Mouse (Mus musculus) forebrain, embryonic 12.5 days (tissue): ENCODE results near the gene H1fx. TPM values are rescaled to one million over a fixed set of nuclear protein-coding genes. Genes with fewer than 3 reads are reported as not detected.
"Not testable (repeated sequence)": the region's sequence is repeated elsewhere in the genome, so short reads cannot be mapped to it uniquely, and the experiment has no call there.

ENCODE experiments used
- ATAC-seq: fragments of 200-750 bp; cut with Nextera tagmentation; 2 replicates; pipeline ENCODE4 v1.8.0; 2017; ENCODE audit warnings: moderate TSS enrichment; ENCODE audit not compliant: low FRiP score
- H3K27ac ChIP-seq: fragments of 300-500 bp; sonication (generic); 2 replicates; pipeline ENCODE4 v1.5.1; 2016; ENCODE audit warnings: mild to moderate bottlenecking
- H3K27me3 ChIP-seq: fragments of 300-500 bp; sonication (generic); 2 replicates; pipeline ENCODE4 v1.6.1; 2016; ENCODE audit warnings: mild to moderate bottlenecking
- H3K36me3 ChIP-seq: fragments of 300-500 bp; sonication (generic); replicated peaks from 2 replicates; pipeline ENCODE4 v1.6.1; 2016; ENCODE audit warnings: mild to moderate bottlenecking
- H3K4me1 ChIP-seq: fragments of 300-500 bp; sonication (generic); 2 replicates; pipeline ENCODE4 v1.6.1; 2016
- H3K4me2 ChIP-seq: fragments of 300-500 bp; sonication (generic); 2 replicates; pipeline ENCODE4 v1.6.1; 2016; ENCODE audit warnings: mild to moderate bottlenecking, moderate library complexity
- H3K4me3 ChIP-seq: fragments of 300-500 bp; sonication (generic); replicated peaks from 2 replicates; pipeline ENCODE4 v1.5.1; 2016; ENCODE audit warnings: mild to moderate bottlenecking
- H3K9ac ChIP-seq: fragments of 300-500 bp; sonication (generic); 2 replicates; pipeline ENCODE4 v1.6.1; 2016; ENCODE audit warnings: mild to moderate bottlenecking
- H3K9me3 ChIP-seq: fragments of 300-500 bp; sonication (generic); 2 replicates; pipeline ENCODE4 v1.6.1; 2016
- whole genome bisulfite sequencing: fragments of 180-500 bp; shearing (Covaris S2); methylation state at CpG from one replicate; pipeline ENCODE4 v1.1.7; 2016; 5-methylcytosine and 5-hydroxymethylcytosine counted together
- polyA plus RNA-seq: library from polyadenylated mRNA; unstranded; fragments of >200 nt; fragmentation: Nextera tagmentation; extraction: Ambion mirVana; gene quantifications from 2 replicates; pipeline ENCODE4 v1.2.1, GENCODE M21; 2016

The H1fx gene
- 47.5 and 97.0 TPM in 2 replicates for polyA plus RNA-seq

- Histone ChIP-seq H3K36me3 (peaks cover 30% of the 10 kb centered on the region), H3K9me3 (no peaks in the 10 kb centered on the region), H3K27ac (peak within 1 kb of the TSS; percentile 97), H3K9ac (peak within 1 kb of the TSS; percentile 99), H3K27me3 (no peaks in the 10 kb centered on the region), H3K4me1 (peaks cover 21% of the 10 kb centered on the region), H3K4me3 (peak within 1 kb of the TSS; percentile 98), H3K4me2 (peak within 1 kb of the TSS; percentile 68)
- ATAC-seq, result peak; percentile 85
- under 1% methylated on average over 36 of the region's 55 CpGs for WGBS
These were observed at the start of gene H1fx for GRCm38 (mm10) chr6:87981547-87982256. Gene H1fx (minus strand): TSS chr6:87981637.

GRCm38 (mm10) chr6:88030432-88030831 is 49.0 kb upstream of the H1fx start:
- H3K9ac ChIP-seq, result no peak overlapping the region
- H3K36me3 ChIP-seq, result peaks cover 3% of the 10 kb centered on the region
- no peaks in the 10 kb centered on the region for H3K27me3 ChIP-seq
- no peak overlapping the region for H3K4me3 ChIP-seq
- no peaks in the 10 kb centered on the region for H3K4me1 ChIP-seq
- H3K9me3 ChIP-seq, result no peaks in the 10 kb centered on the region
- ATAC-seq, result no peak
- H3K4me2 ChIP-seq, result no peak overlapping the region
- H3K27ac ChIP-seq, result no peak overlapping the region
- 97% methylated on average over 2 of the region's 2 CpGs for WGBS

GRCm38 (mm10) chr6:88027390-88027789 is 46.0 kb upstream of the H1fx start:
- Histone ChIP-seq H3K4me2 (no peak overlapping the region), H3K4me3 (no peak overlapping the region), H3K9ac (no peak overlapping the region), H3K36me3 (peaks cover 3% of the 10 kb centered on the region), H3K4me1 (no peaks in the 10 kb centered on the region), H3K27me3 (no peaks in the 10 kb centered on the region), H3K9me3 (no peaks in the 10 kb centered on the region), H3K27ac (no peak overlapping the region)
- no peak for ATAC-seq
- WGBS, result 76% methylated on average over 5 of the region's 5 CpGs

GRCm38 (mm10) chr6:88023316-88023890 is 42.0 kb upstream of the H1fx start:
- Histone ChIP-seq H3K4me2 (no peak overlapping the region), H3K27me3 (no peaks in the 10 kb centered on the region), H3K27ac (no peak overlapping the region), H3K9me3 (no peaks in the 10 kb centered on the region), H3K36me3 (peaks cover 3% of the 10 kb centered on the region), H3K4me1 (no peaks in the 10 kb centered on the region), H3K4me3 (no peak overlapping the region), H3K9ac (no peak overlapping the region)
- 98% methylated on average over 10 of the region's 10 CpGs for WGBS
- no peak for ATAC-seq

- H3K9ac ChIP-seq, result no peak overlapping the region
- H3K27me3 ChIP-seq, result no peaks in the 10 kb centered on the region
- H3K9me3 ChIP-seq, result no peaks in the 10 kb centered on the region
- no peak overlapping the region for H3K27ac ChIP-seq
- H3K4me1 ChIP-seq, result no peaks in the 10 kb centered on the region
- no peak overlapping the region for H3K4me2 ChIP-seq
- ATAC-seq, result no peak
- WGBS, result 84% methylated on average over 2 of the region's 2 CpGs
- H3K36me3 ChIP-seq, result no peaks in the 10 kb centered on the region; the same call in 1 of the 2 replicates
- H3K4me3 ChIP-seq, result no peak overlapping the region
These were observed 37.7 kb upstream of the H1fx start for GRCm38 (mm10) chr6:88019154-88019553.

GRCm38 (mm10) chr6:88017821-88018220 is 36.4 kb upstream of the H1fx start:
- Histone ChIP-seq H3K4me3 (no peak overlapping the region), H3K27ac (no peak overlapping the region), H3K9me3 (no peaks in the 10 kb centered on the region), H3K36me3 (peaks cover 10% of the 10 kb centered on the region), H3K4me1 (no peaks in the 10 kb centered on the region), H3K9ac (no peak overlapping the region), H3K4me2 (no peak overlapping the region), H3K27me3 (no peaks in the 10 kb centered on the region)
- no peak for ATAC-seq
- WGBS, result 81% methylated on average over 4 of the region's 4 CpGs

GRCm38 (mm10) chr6:88015797-88016196 is 34.4 kb upstream of the H1fx start:
- ATAC-seq, result no peak
- Histone ChIP-seq H3K4me1 (no peaks in the 10 kb centered on the region), H3K27ac (no peak overlapping the region), H3K36me3 (peaks cover 16% of the 10 kb centered on the region), H3K4me3 (no peak overlapping the region), H3K27me3 (no peaks in the 10 kb centered on the region), H3K4me2 (no peak overlapping the region), H3K9me3 (no peaks in the 10 kb centered on the region), H3K9ac (no peak overlapping the region)
- WGBS, result 93% methylated on average over 2 of the region's 2 CpGs

- Histone ChIP-seq H3K27me3 (no peaks in the 10 kb centered on the region), H3K9me3 (no peaks in the 10 kb centered on the region), H3K27ac (no peak overlapping the region), H3K36me3 (peaks cover 33% of the 10 kb centered on the region), H3K4me1 (no peaks in the 10 kb centered on the region), H3K4me3 (no peak overlapping the region), H3K4me2 (no peak overlapping the region), H3K9ac (no peak overlapping the region)
- 90% methylated on average over 4 of the region's 4 CpGs for WGBS
- no peak for ATAC-seq
These were observed 32.0 kb upstream of the H1fx start for GRCm38 (mm10) chr6:88013456-88013855.

- no peak overlapping the region for H3K9ac ChIP-seq
- H3K36me3 ChIP-seq, result peaks cover 40% of the 10 kb centered on the region
- WGBS, result 78% methylated on average over 2 of the region's 2 CpGs
- no peaks in the 10 kb centered on the region for H3K4me1 ChIP-seq
- H3K9me3 ChIP-seq, result no peaks in the 10 kb centered on the region
- no peak for ATAC-seq
- no peak overlapping the region for H3K27ac ChIP-seq
- no peaks in the 10 kb centered on the region for H3K27me3 ChIP-seq
- no peak overlapping the region for H3K4me2 ChIP-seq
- no peak overlapping the region for H3K4me3 ChIP-seq
These were observed 31.2 kb upstream of the H1fx start for GRCm38 (mm10) chr6:88012601-88013000.

- H3K4me3 ChIP-seq, H3K4me1 ChIP-seq, H3K9me3 ChIP-seq, H3K27me3 ChIP-seq, H3K4me2 ChIP-seq, ATAC-seq, H3K27ac ChIP-seq, H3K9ac ChIP-seq: not testable (repeated sequence)
- H3K36me3 ChIP-seq, result peaks cover 55% of the 10 kb centered on the region
- 81% methylated on average over 1 of the region's 1 CpGs for WGBS
These were observed 29.7 kb upstream of the H1fx start for GRCm38 (mm10) chr6:88011106-88011505.

GRCm38 (mm10) chr6:88009209-88009608 is 27.8 kb upstream of the H1fx start:
- no peak overlapping the region for H3K9ac ChIP-seq
- peaks cover 65% of the 10 kb centered on the region for H3K36me3 ChIP-seq
- H3K4me2 ChIP-seq, result no peak overlapping the region
- H3K27ac ChIP-seq, result no peak overlapping the region
- no peaks in the 10 kb centered on the region for H3K4me1 ChIP-seq
- no peaks in the 10 kb centered on the region for H3K9me3 ChIP-seq
- H3K27me3 ChIP-seq, result no peaks in the 10 kb centered on the region
- no peak overlapping the region for H3K4me3 ChIP-seq
- ATAC-seq, result no peak
- WGBS, result 81% methylated on average over 4 of the region's 4 CpGs

- not testable (repeated sequence) for H3K4me1 ChIP-seq, H3K9me3 ChIP-seq, ATAC-seq, H3K27me3 ChIP-seq, H3K4me3 ChIP-seq, H3K9ac ChIP-seq, H3K4me2 ChIP-seq, H3K27ac ChIP-seq
- 90% methylated on average over 14 of the region's 14 CpGs for WGBS
- peaks cover 87% of the 10 kb centered on the region for H3K36me3 ChIP-seq
These were observed 23.3 kb upstream of the H1fx start for GRCm38 (mm10) chr6:88004773-88005172.

- no peak overlapping the region for H3K27ac ChIP-seq
- H3K4me1 ChIP-seq, result no peaks in the 10 kb centered on the region
- peaks cover 80% of the 10 kb centered on the region for H3K36me3 ChIP-seq
- H3K9me3 ChIP-seq, result no peaks in the 10 kb centered on the region
- H3K4me3 ChIP-seq, result no peak overlapping the region
- no peak overlapping the region for H3K9ac ChIP-seq
- H3K4me2 ChIP-seq, result no peak overlapping the region
- ATAC-seq, result no peak
- 91% methylated on average over 4 of the region's 4 CpGs for WGBS
- no peaks in the 10 kb centered on the region for H3K27me3 ChIP-seq
These were observed 22.0 kb upstream of the H1fx start for GRCm38 (mm10) chr6:88003439-88003838.
